Mouse (Mus musculus): ENCODE results near the gene Hyal1. TPM values are rescaled to one million over a fixed set of nuclear protein-coding genes. Genes with fewer than 3 reads are reported as not detected.

Hyal1 gene
- polyA plus RNA-seq, 1 experiment from 2014 or later: 3.6 TPM

DNA sequence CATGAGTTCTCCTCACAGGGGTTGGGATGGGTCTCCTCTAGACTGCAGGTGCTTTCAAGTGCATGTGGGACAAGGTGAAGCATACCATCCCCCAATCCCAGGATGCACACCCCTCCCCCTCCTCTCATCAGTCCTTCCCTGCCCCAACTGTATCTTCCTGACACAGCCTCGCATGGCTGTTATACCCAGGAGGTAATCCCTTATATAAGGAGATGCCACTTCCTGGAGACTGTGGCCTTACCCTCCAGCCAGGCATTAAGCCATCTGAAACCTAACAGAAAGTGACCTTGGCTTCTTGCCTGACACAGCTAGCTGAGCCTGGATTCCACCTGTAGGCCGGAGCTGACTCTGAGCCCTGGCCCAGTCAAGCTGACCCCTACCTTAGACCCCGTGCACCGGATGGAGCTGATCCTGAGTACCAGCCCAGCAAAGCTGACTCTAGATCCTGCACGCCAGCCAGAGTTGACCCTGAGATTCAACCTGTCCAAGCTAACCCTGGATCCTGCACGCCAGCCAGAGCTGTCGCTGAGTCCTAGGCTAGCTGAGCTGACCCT, 5.9 kb downstream of the Hyal1 start:
- Histone ChIP-seq H3K9me3 (ENCODE audit: control insufficient read depth, low read length) (no peaks in the 10 kb centered on the region), H3K27me3 (ENCODE audit: control insufficient read depth, insufficient read depth, low read length) (no peaks in the 10 kb centered on the region), H3K4me1 (replicated peaks; ENCODE audit: control insufficient read depth, insufficient read depth, low read length) (peaks cover 7% of the 10 kb centered on the region), H3K4me3 (ENCODE audit: low read depth, low read length) (no peak overlapping the region), H3K9ac (ENCODE audit: low read depth, low read length) (no peak overlapping the region), H3K27ac (ENCODE audit: low read depth, low read length) (no peak overlapping the region), H3K4me2 (replicated peaks; ENCODE audit: low read depth, low read length) (no peak overlapping the region; the same call in 1 of the 2 replicates), H3K36me3 (ENCODE audit: control insufficient read depth, insufficient read depth, low read length) (no peaks in the 10 kb centered on the region)
- DNase-seq (ENCODE audit: low spot score) (no peak), ATAC-seq (ENCODE audit: low FRiP score) (no peak)
- WGBS: 92% methylated on average over 7 of the region's 7 CpGs

DNA sequence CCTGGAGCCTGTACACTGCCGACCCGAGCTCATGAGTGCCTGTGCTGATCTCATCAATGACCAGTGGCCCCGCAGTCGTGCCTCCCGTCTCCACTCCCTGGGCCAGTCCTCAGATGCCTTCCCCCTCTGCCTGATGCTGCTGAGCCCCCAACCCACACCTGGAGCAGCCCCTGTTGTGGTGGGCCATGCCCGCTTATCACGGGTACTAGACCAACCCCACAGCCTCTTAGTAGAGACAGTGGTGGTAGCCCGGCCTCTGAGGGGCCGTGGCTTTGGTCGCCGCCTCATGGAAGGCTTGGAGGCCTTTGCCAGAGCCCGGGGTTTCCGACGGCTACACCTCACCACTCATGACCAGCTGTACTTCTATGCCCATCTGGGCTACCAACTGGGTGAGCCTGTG, 6.4 kb downstream of the Hyal1 start:
- no peak overlapping the region for H3K27ac ChIP-seq (ENCODE audit: low read depth, low read length)
- H3K9ac ChIP-seq (ENCODE audit: low read depth, low read length): no peak overlapping the region
- 91% methylated on average over 14 of the region's 14 CpGs for WGBS
- no peaks in the 10 kb centered on the region for H3K36me3 ChIP-seq (ENCODE audit: control insufficient read depth, insufficient read depth, low read length)
- no peaks in the 10 kb centered on the region for H3K27me3 ChIP-seq (ENCODE audit: control insufficient read depth, insufficient read depth, low read length)
- no peaks in the 10 kb centered on the region for H3K9me3 ChIP-seq (ENCODE audit: control insufficient read depth, low read length)
- ATAC-seq (ENCODE audit: low FRiP score): no peak
- no peak for DNase-seq (ENCODE audit: low spot score)
- peaks cover 6% of the 10 kb centered on the region; the same call in 1 of the 2 replicates for H3K4me1 ChIP-seq (replicated peaks; ENCODE audit: control insufficient read depth, insufficient read depth, low read length)
- H3K4me2 ChIP-seq (replicated peaks; ENCODE audit: low read depth, low read length): no peak overlapping the region
- no peak overlapping the region for H3K4me3 ChIP-seq (ENCODE audit: low read depth, low read length)

DNA sequence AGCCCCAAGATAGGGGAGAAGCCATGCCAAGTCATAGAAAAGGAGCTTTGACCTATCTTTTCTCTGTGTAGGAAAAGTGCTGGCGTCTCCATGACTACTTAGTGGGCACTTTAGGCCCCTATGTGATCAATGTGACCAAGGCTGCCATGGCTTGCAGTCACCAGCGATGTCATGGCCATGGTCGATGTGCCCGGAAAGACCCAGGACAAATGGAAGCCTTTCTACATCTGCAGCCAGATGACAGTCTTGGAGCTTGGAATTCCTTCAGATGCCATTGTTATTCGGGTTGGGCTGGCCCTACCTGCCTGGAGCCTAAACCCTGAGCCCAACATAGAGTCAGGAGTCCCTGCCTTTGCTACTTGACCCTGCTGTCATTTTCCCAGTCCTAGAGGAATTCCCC, 9.8 kb downstream of the Hyal1 start:
- DNase-seq (ENCODE audit: low spot score) (no peak), ATAC-seq (ENCODE audit: low FRiP score) (no peak)
- Histone ChIP-seq H3K4me3 (ENCODE audit: low read depth, low read length) (no peak overlapping the region), H3K4me2 (replicated peaks; ENCODE audit: low read depth, low read length) (no peak overlapping the region), H3K27me3 (ENCODE audit: control insufficient read depth, insufficient read depth, low read length) (no peaks in the 10 kb centered on the region), H3K27ac (ENCODE audit: low read depth, low read length) (no peak overlapping the region), H3K9me3 (ENCODE audit: control insufficient read depth, low read length) (no peaks in the 10 kb centered on the region), H3K9ac (ENCODE audit: low read depth, low read length) (no peak overlapping the region), H3K36me3 (ENCODE audit: control insufficient read depth, insufficient read depth, low read length) (0 out of 2 replicates have a peak, but pooled peaks cover 2% of the 10 kb centered on the region), H3K4me1 (replicated peaks; ENCODE audit: control insufficient read depth, insufficient read depth, low read length) (peaks cover 6% of the 10 kb centered on the region; the same call in 1 of the 2 replicates)
- 89% methylated on average over 5 of the region's 5 CpGs for WGBS

DNA sequence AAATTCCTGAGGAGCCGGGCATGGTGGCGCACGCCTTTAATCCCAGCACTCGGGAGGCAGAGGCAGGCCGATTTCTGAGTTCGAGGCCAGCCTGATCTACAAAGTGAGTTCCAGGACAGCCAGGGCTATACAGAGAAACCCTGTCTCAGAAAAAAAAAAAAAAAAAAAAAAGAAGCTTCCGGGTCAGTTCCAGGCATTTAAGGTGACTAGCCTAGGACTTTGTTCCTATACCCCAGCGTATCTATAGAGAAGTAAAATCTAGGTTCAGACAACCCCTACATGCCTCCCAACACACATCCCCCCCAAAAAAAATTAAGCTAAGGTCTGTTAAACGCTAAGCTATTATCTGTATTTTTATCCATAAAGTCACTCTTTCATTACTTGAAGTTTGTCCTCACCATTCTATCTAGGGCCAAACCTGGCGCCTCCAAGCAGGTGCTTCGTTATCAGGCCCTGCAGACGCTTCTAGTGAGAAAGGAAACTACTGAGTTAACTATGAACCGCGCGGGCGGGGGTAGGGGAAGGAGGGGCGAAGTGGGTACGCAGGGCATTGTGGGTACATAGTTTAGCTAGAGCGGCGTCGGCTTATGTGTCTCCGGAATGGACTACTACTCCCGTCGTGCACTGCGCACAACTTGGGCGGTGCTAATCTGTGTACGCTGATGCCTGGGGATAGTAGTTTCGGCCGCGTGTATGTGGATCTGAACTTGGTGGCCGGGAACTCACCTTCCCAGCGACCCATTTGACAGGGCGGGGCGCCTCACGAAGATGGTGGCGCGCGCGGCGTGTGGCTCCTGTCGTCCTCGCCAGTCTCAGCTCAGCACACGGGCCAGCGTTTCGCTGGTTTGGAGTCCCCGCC, 10.5 kb downstream of the Hyal1 start, which contains the start of gene Ifrd2:
Gene Ifrd2, plus strand, starts transcription at position 669 of the 859 bp plus-strand sequence.
- Histone ChIP-seq H3K4me1 (replicated peaks; ENCODE audit: control insufficient read depth, insufficient read depth, low read length) (peaks cover 5% of the 10 kb centered on the region; the same call in 1 of the 2 replicates), H3K27me3 (ENCODE audit: control insufficient read depth, insufficient read depth, low read length) (no peaks in the 10 kb centered on the region), H3K27ac (ENCODE audit: low read depth, low read length) (0 out of 2 replicates have a peak within 1 kb of the TSS, but pooled peaks have one; percentile 4), H3K4me2 (replicated peaks; ENCODE audit: low read depth, low read length) (peak within 1 kb of the TSS; percentile 91), H3K9ac (ENCODE audit: low read depth, low read length) (peak within 1 kb of the TSS; percentile 61; the same call in 1 of the 2 replicates), H3K4me3 (ENCODE audit: low read depth, low read length) (peak within 1 kb of the TSS; percentile 59), H3K9me3 (ENCODE audit: control insufficient read depth, low read length) (no peaks in the 10 kb centered on the region), H3K36me3 (ENCODE audit: control insufficient read depth, insufficient read depth, low read length) (0 out of 2 replicates have a peak, but pooled peaks cover 2% of the 10 kb centered on the region)
- peak; percentile 96 for DNase-seq (ENCODE audit: low spot score)
- 14% methylated on average over 46 of the region's 46 CpGs for WGBS
- peak; percentile 97 for ATAC-seq (ENCODE audit: low FRiP score)

DNA sequence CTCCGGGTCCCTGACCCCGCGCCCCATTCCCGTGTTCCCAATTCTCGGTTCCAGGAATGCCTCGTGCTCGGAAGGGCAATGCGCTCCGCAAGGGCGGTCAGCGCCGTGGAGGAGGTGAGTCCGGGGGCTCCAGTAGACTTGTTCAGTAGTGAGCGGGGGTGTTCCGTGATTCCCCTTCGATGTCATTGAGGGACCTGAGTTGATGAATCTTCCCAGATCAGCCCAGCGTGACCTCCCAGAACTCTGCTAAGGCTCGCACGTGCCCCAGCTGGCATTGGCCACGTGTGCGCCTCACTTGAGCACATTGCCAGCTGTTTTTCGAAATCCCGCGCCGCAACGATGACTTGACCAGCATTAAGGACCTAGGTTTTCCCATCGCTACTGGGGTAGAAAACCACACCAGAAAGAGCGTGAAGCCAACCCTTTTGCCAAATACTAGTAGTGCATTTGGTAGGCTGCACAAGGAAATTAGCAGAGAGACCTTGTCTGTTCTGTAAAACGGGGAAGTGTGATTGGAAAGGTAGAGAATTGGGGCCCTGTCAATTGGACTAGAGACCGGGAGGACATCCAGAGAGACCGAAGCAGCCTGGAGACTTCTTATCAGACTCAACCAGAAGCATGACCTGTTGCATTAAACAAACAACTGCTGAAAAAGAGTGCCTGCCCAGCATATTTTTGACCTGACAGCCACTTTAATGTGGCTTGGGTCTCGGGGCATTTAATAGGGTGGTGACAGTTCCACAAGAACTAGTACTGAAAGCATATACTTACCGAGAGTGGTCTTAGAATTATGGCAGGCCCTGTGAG, 11.3 kb downstream of the Hyal1 start:
- Histone ChIP-seq H3K9ac (ENCODE audit: low read depth, low read length) (peak overlapping the region; percentile 61; the same call in 1 of the 2 replicates), H3K27me3 (ENCODE audit: control insufficient read depth, insufficient read depth, low read length) (no peaks in the 10 kb centered on the region), H3K4me3 (ENCODE audit: low read depth, low read length) (peak overlapping the region; percentile 59), H3K4me1 (replicated peaks; ENCODE audit: control insufficient read depth, insufficient read depth, low read length) (peaks cover 5% of the 10 kb centered on the region; the same call in 1 of the 2 replicates), H3K9me3 (ENCODE audit: control insufficient read depth, low read length) (no peaks in the 10 kb centered on the region), H3K36me3 (ENCODE audit: control insufficient read depth, insufficient read depth, low read length) (0 out of 2 replicates have a peak, but pooled peaks cover 2% of the 10 kb centered on the region), H3K27ac (ENCODE audit: low read depth, low read length) (0 out of 2 replicates have a peak overlapping the region, but pooled peaks have one; percentile 4), H3K4me2 (replicated peaks; ENCODE audit: low read depth, low read length) (peak overlapping the region; percentile 91)
- DNase-seq (ENCODE audit: low spot score) (no peak), ATAC-seq (ENCODE audit: low FRiP score) (no peak)
- 6% methylated on average over 33 of the region's 33 CpGs for WGBS

DNA sequence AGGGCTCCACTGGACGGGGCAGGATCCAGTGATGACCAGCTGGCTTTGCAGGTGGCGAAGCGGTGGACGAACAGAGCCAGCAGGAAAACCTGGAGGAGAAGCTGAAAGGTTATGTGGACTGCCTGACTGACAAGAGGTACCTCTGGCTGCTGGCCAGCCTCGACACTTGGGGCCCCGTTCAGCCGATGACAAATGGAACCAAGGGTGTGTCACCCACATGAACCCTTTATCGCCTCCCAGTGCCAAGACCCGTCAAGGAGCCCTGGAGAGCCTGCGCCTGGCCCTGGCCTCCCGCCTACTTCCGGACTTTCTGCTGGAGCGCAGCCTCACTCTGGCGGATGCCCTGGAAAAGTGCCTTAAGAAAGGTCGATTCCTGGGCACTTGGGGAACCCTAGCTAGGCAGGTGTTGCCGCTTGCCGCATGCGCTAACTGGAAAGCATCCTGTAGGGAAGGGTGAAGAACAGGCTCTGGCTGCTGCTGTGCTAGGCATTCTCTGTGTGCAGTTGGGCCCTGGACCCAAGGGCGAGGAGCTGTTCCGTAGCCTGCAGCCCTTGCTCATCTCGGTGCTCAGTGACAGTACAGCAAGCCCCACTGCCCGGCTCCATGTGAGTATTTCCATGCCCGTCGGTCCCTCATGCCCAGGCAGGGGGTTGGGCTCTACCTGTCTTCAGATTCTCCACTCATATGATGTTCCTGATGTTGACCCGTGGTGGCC, 13.5 kb downstream of the Hyal1 start:
- no peak overlapping the region for H3K4me3 ChIP-seq (ENCODE audit: low read depth, low read length)

DNA sequence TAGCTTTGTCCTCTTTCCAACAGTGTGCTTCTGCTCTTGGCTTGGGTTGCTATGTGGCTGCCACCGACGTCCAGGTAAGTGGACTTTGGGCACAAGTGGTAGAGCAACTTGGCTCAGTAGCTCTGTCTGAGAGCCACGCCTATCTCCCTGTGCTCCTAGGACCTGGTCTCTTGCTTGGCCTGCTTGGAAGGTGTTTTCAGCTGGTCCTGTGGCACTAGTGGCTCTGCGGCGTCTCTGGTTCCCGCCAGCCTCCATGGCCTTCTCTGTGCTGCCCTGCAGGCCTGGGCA, 14.0 kb downstream of the Hyal1 start:
- H3K27ac ChIP-seq (ENCODE audit: low read depth, low read length): no peak overlapping the region
- no peak for ATAC-seq (ENCODE audit: low FRiP score)
- H3K9me3 ChIP-seq (ENCODE audit: control insufficient read depth, low read length): no peaks in the 10 kb centered on the region
- WGBS: 95% methylated on average over 6 of the region's 6 CpGs
- DNase-seq (ENCODE audit: low spot score): no peak
- no peak overlapping the region for H3K9ac ChIP-seq (ENCODE audit: low read depth, low read length)
- H3K27me3 ChIP-seq (ENCODE audit: control insufficient read depth, insufficient read depth, low read length): no peaks in the 10 kb centered on the region
- peaks cover 5% of the 10 kb centered on the region; the same call in 1 of the 2 replicates for H3K4me1 ChIP-seq (replicated peaks; ENCODE audit: control insufficient read depth, insufficient read depth, low read length)
- H3K4me2 ChIP-seq (replicated peaks; ENCODE audit: low read depth, low read length): no peak overlapping the region
- H3K36me3 ChIP-seq (ENCODE audit: control insufficient read depth, insufficient read depth, low read length): 0 out of 2 replicates have a peak, but pooled peaks cover 2% of the 10 kb centered on the region
- no peak overlapping the region for H3K4me3 ChIP-seq (ENCODE audit: low read depth, low read length)

More for the DNA sequence above, 13.5 kb downstream of the Hyal1 start:
- H3K27me3 ChIP-seq (ENCODE audit: control insufficient read depth, insufficient read depth, low read length): no peaks in the 10 kb centered on the region
- 0 out of 2 replicates have a peak, but pooled peaks cover 2% of the 10 kb centered on the region for H3K36me3 ChIP-seq (ENCODE audit: control insufficient read depth, insufficient read depth, low read length)
- H3K27ac ChIP-seq (ENCODE audit: low read depth, low read length): no peak overlapping the region
- ATAC-seq (ENCODE audit: low FRiP score) (no peak), DNase-seq (ENCODE audit: low spot score) (no peak)
- H3K4me2 ChIP-seq (replicated peaks; ENCODE audit: low read depth, low read length): no peak overlapping the region
- peaks cover 5% of the 10 kb centered on the region; the same call in 1 of the 2 replicates for H3K4me1 ChIP-seq (replicated peaks; ENCODE audit: control insufficient read depth, insufficient read depth, low read length)
- H3K9me3 ChIP-seq (ENCODE audit: control insufficient read depth, low read length): no peaks in the 10 kb centered on the region
- no peak overlapping the region for H3K9ac ChIP-seq (ENCODE audit: low read depth, low read length)
- 93% methylated on average over 25 of the region's 25 CpGs for WGBS
